Mouse (Mus musculus): ENCODE data around the gene Btrc.

The Btrc gene

DNA sequence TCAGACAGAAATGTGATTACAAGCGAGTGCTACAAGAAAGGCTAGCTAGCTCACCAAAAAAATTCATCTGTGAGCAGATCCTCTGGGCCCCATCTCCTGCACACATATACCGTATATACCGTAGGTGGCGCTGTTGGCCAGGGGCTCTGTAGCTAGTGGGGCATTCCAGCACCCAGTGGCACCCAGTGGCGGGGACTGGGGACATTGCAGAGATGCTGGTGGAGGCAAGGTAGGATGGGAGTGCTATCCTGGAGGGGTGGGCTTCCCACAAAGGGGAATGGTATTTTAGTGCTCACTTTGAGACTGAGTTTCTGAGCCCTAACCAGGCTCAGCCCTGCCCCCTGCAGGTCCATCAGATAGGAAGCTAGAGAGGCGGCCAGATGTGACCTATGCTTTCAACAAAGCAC lies 210.3 kb downstream of the Btrc start:
- DNase-seq (ENCODE audit: low read depth): peak; percentile 75

- DNase-seq (ENCODE audit: low read depth): no peak
These were observed 210.9 kb downstream of the Btrc start for GRCm38 (mm10) chr19:45574339-45574898.

- no peak for DNase-seq (ENCODE audit: low read depth)
These were observed 211.6 kb downstream of the Btrc start for GRCm38 (mm10) chr19:45574941-45575631.

- DNase-seq (ENCODE audit: low read depth): no peak
These were observed 212.1 kb downstream of the Btrc start for GRCm38 (mm10) chr19:45575632-45576001.

GRCm38 (mm10) chr19:45577141-45577750 lies 213.7 kb downstream of the Btrc start:
- no peak for DNase-seq (ENCODE audit: low read depth)

DNA sequence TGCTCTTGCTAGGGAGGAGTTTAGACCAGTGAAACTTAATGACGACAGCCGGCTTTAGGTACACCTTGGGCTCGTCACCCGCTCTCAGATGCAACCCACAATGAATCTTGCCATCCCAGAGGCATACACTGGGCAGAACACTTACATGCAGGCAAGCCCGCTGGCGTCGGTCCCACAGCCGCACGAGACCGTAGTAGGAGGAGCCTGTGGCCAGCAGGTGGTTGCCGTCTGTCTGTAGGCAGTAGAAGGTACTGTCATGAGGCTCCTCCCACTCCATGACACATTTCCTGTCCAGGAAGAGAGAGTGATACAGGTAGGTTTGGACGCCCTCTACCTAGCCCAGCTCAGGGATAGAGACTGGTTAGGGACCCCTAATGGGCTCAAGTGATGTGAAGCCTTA lies 215.4 kb downstream of the Btrc start:
- no peak for DNase-seq (ENCODE audit: low read depth)

GRCm38 (mm10) chr19:45579416-45579815 lies 215.9 kb downstream of the Btrc start:
- DNase-seq (ENCODE audit: low read depth): no peak
